Comparison of ENCODE assay signal across 26 mouse cellular contexts in genomic region chr17:31986915-31987314, GRCm38 (mm10). TPM values are rescaled to one million over a fixed set of nuclear protein-coding genes. Genes with fewer than 3 reads are reported as not detected.
"Had no signal": no experiment of that assay in that cellular context is flagged by ENCODE, and none has a peak within 500 bp of the region (broad histone marks: within the 10 kb centered on the region; RNA-seq: fewer than 3 reads in every experiment).

No protein-coding gene starts in this region.

- H3K4me2 ChIP-seq: heart, embryonic 12.5 days; hindbrain, embryonic 12.5 days; hindbrain, embryonic 14.5 days; intestine, embryonic 15.5 days; limb, embryonic 12.5 days had no signal

- H3K4me1 ChIP-seq: hindbrain, embryonic 12.5 days; limb, embryonic 12.5 days had no signal

- H3K4me3 ChIP-seq: gastrocnemius, adult 2 months; heart, embryonic 10.5 days; heart, embryonic 12.5 days; hindbrain, embryonic 10.5 days; hindbrain, embryonic 12.5 days; intestine, embryonic 15.5 days; left cerebral cortex, adult 2 months; limb, embryonic 10.5 days; limb, embryonic 12.5 days had no signal

- H3K36me3 ChIP-seq: heart, embryonic 10.5 days; heart, embryonic 12.5 days; hindbrain, embryonic 10.5 days; hindbrain, embryonic 12.5 days; intestine, embryonic 15.5 days; limb, embryonic 10.5 days; limb, embryonic 12.5 days had no signal

- H3K9ac ChIP-seq: heart, embryonic 12.5 days; hindbrain, embryonic 12.5 days; hindbrain, embryonic 14.5 days; intestine, embryonic 15.5 days; limb, embryonic 12.5 days had no signal

- H3K27me3 ChIP-seq: heart, embryonic 12.5 days; hindbrain, embryonic 12.5 days; intestine, embryonic 15.5 days; limb, embryonic 12.5 days had no signal

- ATAC-seq: hindbrain, embryonic 16.5 days; inflammation-experienced regulatory T-cells, adult 6 months; intestine, embryonic 15.5 days; intestine, postnatal 0 days had no signal

- DNase-seq: gastrocnemius, adult 2 months; gastrocnemius, postnatal 10 days; gastrocnemius, postnatal 25 days; heart, adult 18-20 months; heart, postnatal 10 days; heart, postnatal 4 days; kidney, adult 18-20 months; kidney, adult 8-10 months; kidney, postnatal 10 days; kidney, postnatal 25 days; kidney, postnatal 4 days; layer of hippocampus, adult 9-11 months; liver had no signal

- H3K27ac ChIP-seq: gastrocnemius, adult 2 months; heart, embryonic 10.5 days; hindbrain, embryonic 10.5 days; hindbrain, embryonic 12.5 days; hindbrain, embryonic 14.5 days; intestine, embryonic 15.5 days; left cerebral cortex, adult 2 months; limb, embryonic 10.5 days; limb, embryonic 12.5 days had no signal

- H3K9me3 ChIP-seq: heart, embryonic 10.5 days; heart, embryonic 12.5 days; hindbrain, embryonic 10.5 days; hindbrain, embryonic 12.5 days; intestine, embryonic 15.5 days; limb, embryonic 10.5 days; limb, embryonic 12.5 days had no signal

RNA-seq across cellular contexts. Expression of gene Hsf2bp, which starts 49.2 kb away (rescaled TPM):
- total RNA-seq: granulocyte monocyte progenitor cell, adult 5-6 weeks had no signal
